Mouse (Mus musculus) intestine, embryonic 15.5 days (tissue): ENCODE results near the gene Selenoo. TPM values are rescaled to one million over a fixed set of nuclear protein-coding genes. Genes with fewer than 3 reads are reported as not detected.

Experiments
- ATAC-seq: fragments of 200-750 bp; cut with Nextera tagmentation; 2 replicates; pipeline ENCODE4 v1.8.0; 2017; ENCODE audit warnings: moderate TSS enrichment, moderate library complexity
- H3K27ac ChIP-seq: fragments of 300-500 bp; sonication (generic); 2 replicates; pipeline ENCODE4 v1.5.1; 2015; ENCODE audit warnings: mild to moderate bottlenecking, inconsistent platforms
- H3K27me3 ChIP-seq: fragments of 300-500 bp; sonication (generic); replicated peaks from 2 replicates; pipeline ENCODE4 v1.6.1; 2015; ENCODE audit warnings: inconsistent platforms
- H3K36me3 ChIP-seq: fragments of 300-500 bp; sonication (generic); 2 replicates; pipeline ENCODE4 v1.6.1; 2015; ENCODE audit warnings: inconsistent platforms
- H3K4me1 ChIP-seq: fragments of 300-500 bp; sonication (generic); replicated peaks from 2 replicates; pipeline ENCODE4 v1.6.1; 2015; ENCODE audit warnings: inconsistent platforms
- H3K4me2 ChIP-seq: fragments of 300-500 bp; sonication (generic); replicated peaks from 2 replicates; pipeline ENCODE4 v1.6.1; 2015; ENCODE audit warnings: mild to moderate bottlenecking, inconsistent platforms
- H3K4me3 ChIP-seq: fragments of 300-500 bp; sonication (generic); replicated peaks from 2 replicates; pipeline ENCODE4 v1.5.1; 2015; ENCODE audit warnings: inconsistent platforms
- H3K9ac ChIP-seq: fragments of 300-500 bp; sonication (generic); 2 replicates; pipeline ENCODE4 v1.6.1; 2015; ENCODE audit warnings: inconsistent platforms
- H3K9me3 ChIP-seq: fragments of 300-500 bp; sonication (generic); 2 replicates; pipeline ENCODE4 v1.6.1; 2016; ENCODE audit warnings: inconsistent platforms
- WGBS: fragments of 180-500 bp; shearing (Covaris S2); methylation state at CpG from one replicate; pipeline ENCODE4 v1.1.7; 2015; 5-methylcytosine and 5-hydroxymethylcytosine counted together
- polyA plus RNA-seq: library from polyadenylated mRNA; unstranded; fragments of >200 nt; fragmentation: Nextera tagmentation; extraction: Ambion mirVana; gene quantifications from 2 replicates; pipeline ENCODE4 v1.2.1, GENCODE M21; 2015

Selenoo gene
- 15.9 and 17.6 TPM in 2 replicates for polyA plus RNA-seq

DNA sequence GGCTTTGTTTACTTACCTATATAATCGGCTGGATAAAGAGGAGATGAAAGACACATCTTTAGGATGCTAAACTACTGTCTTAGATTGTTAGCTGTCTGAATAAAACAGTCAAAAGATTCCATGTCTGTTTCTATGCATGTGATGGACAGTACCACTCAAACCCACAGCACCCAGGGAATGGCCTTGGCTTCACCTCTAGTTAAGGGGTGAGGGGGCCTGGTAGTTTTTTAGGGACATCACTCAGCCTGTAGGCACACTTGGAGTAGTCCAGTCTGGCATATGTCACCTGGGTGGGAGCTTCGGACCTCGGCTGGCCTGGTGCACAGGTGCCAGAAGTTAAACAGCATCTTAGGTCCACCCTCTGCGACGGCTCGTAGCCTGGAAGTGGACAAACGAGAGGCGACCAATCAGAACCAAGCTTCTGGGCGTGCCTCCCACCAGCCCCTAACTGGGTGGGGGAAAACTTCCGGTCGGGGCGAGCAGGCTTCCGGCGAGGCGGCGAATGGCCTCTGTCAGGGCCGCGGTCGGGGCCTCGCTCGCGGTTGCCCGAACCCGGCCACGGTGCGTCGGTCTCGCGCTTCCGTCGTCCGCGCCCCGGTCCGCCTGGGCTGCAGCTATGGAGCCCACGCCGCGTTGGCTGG is at the start of gene Selenoo:
Selenoo (plus strand) TSS at position 478 of the 641 bp plus-strand sequence.
- peak within 1 kb of the TSS; percentile 99 for H3K4me3 ChIP-seq
- H3K9me3 ChIP-seq = no peaks in the 10 kb centered on the region
- peak within 1 kb of the TSS; percentile 86 for H3K27ac ChIP-seq
- H3K4me1 ChIP-seq = peaks cover 10% of the 10 kb centered on the region
- peak within 1 kb of the TSS; percentile 94 for H3K4me2 ChIP-seq
- peaks cover 17% of the 10 kb centered on the region for H3K36me3 ChIP-seq
- H3K9ac ChIP-seq = peak within 1 kb of the TSS; percentile 98
- peak; percentile 96 for ATAC-seq
- no peaks in the 10 kb centered on the region for H3K27me3 ChIP-seq
- 2% methylated on average over 38 of the region's 38 CpGs for WGBS

DNA sequence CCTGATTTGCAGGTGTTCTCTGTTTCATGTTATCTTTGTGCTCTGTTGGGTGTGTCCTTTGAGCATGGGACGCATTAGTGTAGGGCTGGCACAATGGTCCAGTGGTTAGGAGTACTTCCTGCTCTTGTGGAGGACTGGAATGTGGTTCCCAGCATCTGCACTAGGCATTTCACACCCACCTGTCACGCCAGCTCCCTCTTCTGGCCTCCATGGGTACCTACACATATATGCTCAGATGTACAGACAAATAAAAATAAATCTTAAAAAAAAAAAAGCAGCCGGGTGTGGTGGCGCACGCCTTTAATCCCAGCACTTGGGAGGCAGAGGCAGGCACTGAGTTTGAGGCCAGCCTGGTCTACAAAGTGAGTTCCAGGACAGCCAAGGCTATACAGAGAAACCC is 44.5 kb upstream of the Selenoo start:
- Histone ChIP-seq H3K9ac (no peak overlapping the region), H3K4me2 (no peak overlapping the region), H3K27me3 (no peaks in the 10 kb centered on the region), H3K36me3 (no peaks in the 10 kb centered on the region), H3K9me3 (no peaks in the 10 kb centered on the region), H3K27ac (no peak overlapping the region), H3K4me1 (no peaks in the 10 kb centered on the region), H3K4me3 (no peak overlapping the region)
- 76% methylated on average over 5 of the region's 5 CpGs for WGBS
- ATAC-seq = no peak

DNA sequence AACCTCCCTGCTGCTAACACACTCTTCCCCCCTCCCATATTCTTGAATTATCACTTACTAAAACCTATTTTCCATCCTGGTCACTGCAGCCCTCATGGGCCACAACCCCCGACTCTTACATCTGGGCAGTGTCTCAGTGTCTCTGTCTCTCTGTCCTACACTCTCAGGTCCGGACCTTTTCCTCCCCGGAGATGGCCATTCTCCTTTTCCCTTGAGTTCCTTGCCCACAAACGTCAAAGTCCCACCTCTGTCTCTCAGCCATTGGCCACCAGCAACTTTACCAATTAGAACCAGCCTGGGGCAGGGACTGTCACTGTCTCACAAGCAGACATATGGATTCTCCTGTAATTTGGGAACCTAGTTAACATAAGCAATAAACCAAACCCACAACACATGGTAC is 42.5 kb upstream of the Selenoo start:
- H3K9ac ChIP-seq = no peak overlapping the region
- H3K4me3 ChIP-seq = no peak overlapping the region
- no peaks in the 10 kb centered on the region for H3K36me3 ChIP-seq
- H3K27ac ChIP-seq = no peak overlapping the region
- no peak for ATAC-seq
- no peaks in the 10 kb centered on the region for H3K4me1 ChIP-seq
- no peak overlapping the region for H3K4me2 ChIP-seq
- H3K27me3 ChIP-seq = no peaks in the 10 kb centered on the region
- H3K9me3 ChIP-seq = no peaks in the 10 kb centered on the region
- WGBS = 75% methylated on average over 4 of the region's 4 CpGs

DNA sequence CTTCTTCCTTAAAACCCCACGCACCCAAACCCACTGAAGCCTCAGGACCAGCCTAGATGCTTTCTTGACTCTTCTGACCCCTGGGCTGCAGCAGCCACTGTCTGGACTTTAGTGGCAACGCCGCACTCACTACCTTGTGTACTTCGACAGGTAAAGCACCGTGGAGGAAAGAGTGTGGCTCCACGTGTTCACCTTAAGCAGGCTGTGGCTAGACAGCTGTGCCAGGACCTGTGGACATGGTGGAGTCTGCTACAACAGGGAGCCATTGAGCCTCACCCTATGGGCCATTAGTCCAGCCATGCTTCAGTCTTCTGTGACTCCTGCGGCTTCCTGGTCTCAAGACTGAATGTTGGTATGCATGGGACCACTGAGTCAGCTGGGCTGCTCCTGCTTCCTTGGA is 34.2 kb upstream of the Selenoo start:
- no peak overlapping the region for H3K4me2 ChIP-seq
- no peak overlapping the region for H3K27ac ChIP-seq
- H3K9me3 ChIP-seq = no peaks in the 10 kb centered on the region
- no peaks in the 10 kb centered on the region for H3K4me1 ChIP-seq
- H3K27me3 ChIP-seq = peaks cover 11% of the 10 kb centered on the region
- H3K9ac ChIP-seq = no peak overlapping the region
- WGBS = 87% methylated on average over 7 of the region's 7 CpGs
- no peak overlapping the region for H3K4me3 ChIP-seq
- ATAC-seq = no peak
- no peaks in the 10 kb centered on the region for H3K36me3 ChIP-seq

DNA sequence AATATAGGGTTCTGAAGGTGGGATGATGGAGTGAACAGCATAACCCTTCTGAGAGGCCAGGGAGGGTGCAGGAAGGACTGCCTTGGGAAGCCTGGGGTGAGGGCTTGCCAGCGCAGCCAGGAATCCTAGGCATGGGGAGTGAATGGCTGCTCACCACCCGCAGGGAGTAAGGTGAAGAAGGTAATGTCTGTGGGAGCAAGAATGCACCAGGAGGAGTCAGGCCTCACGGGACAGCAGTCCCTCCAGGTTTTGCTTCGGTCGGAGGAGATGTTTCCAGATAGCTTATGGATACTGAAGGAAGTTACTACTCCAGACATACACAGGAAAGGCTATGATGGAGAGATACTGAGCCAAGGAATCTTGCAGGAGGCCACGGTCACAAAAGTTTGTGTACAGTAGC is 30.1 kb upstream of the Selenoo start:
- Histone ChIP-seq H3K4me1 (no peaks in the 10 kb centered on the region; the same call in 1 of the 2 replicates), H3K9ac (no peak overlapping the region), H3K27me3 (peaks cover 27% of the 10 kb centered on the region), H3K4me2 (0 out of 2 replicates have a peak overlapping the region, but pooled peaks have one; percentile 97), H3K4me3 (no peak overlapping the region), H3K27ac (no peak overlapping the region), H3K9me3 (no peaks in the 10 kb centered on the region), H3K36me3 (no peaks in the 10 kb centered on the region)
- WGBS = 20% methylated on average over 6 of the region's 6 CpGs
- no peak for ATAC-seq

DNA sequence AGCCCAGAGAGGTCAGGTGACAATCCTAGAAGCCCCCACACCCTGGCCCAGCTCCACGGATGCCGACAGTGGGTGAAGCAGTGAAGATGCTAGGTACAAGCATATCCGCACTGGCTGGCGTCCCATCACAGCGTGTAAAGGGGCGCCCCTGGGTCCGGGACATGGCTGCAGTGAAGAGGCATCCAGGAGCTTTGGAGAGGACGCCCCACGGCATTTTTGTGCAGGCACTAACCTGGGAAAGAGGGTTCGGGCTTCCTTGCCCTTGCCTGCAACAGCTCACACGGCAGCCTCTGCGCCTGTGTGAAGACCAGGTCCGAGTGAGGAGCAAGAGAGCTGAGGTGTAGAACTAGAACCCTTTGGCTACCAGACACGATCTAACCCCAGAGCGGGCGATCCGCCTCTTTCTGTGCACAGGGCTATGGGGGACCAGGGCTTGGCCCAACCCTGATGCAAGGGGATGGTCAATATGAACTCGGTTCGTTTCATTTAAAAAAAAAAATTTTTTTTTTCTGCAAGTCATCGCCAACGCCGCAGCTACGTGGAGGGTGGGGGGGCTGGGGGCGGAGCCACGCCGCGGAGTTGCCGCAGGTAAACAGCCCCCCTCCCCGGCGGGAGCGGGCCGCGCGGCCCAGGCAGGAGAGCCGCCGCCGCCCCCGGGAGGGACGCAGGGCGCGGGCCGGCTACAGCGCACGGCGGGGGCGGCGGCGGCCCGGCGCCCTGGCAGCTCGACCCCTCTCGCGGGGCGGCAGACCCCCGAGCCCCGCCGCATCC is 29.5 kb upstream of the Selenoo start, which contains the start of gene Panx2:
Panx2 (plus strand) TSS at position 574 of the 771 bp plus-strand sequence.
- no peaks in the 10 kb centered on the region; the same call in 1 of the 2 replicates for H3K4me1 ChIP-seq
- H3K4me2 ChIP-seq = peak within 1 kb of the TSS; percentile 97
- H3K4me3 ChIP-seq = peak within 1 kb of the TSS; percentile 57
- no peaks in the 10 kb centered on the region for H3K9me3 ChIP-seq
- no peak within 1 kb of the TSS for H3K27ac ChIP-seq
- WGBS = 1% methylated on average over 49 of the region's 57 CpGs
- H3K27me3 ChIP-seq = peaks cover 27% of the 10 kb centered on the region
- H3K36me3 ChIP-seq = no peaks in the 10 kb centered on the region
- H3K9ac ChIP-seq = peak within 1 kb of the TSS; percentile 54
- ATAC-seq = peak; percentile 35; the same call in 1 of the 2 replicates

DNA sequence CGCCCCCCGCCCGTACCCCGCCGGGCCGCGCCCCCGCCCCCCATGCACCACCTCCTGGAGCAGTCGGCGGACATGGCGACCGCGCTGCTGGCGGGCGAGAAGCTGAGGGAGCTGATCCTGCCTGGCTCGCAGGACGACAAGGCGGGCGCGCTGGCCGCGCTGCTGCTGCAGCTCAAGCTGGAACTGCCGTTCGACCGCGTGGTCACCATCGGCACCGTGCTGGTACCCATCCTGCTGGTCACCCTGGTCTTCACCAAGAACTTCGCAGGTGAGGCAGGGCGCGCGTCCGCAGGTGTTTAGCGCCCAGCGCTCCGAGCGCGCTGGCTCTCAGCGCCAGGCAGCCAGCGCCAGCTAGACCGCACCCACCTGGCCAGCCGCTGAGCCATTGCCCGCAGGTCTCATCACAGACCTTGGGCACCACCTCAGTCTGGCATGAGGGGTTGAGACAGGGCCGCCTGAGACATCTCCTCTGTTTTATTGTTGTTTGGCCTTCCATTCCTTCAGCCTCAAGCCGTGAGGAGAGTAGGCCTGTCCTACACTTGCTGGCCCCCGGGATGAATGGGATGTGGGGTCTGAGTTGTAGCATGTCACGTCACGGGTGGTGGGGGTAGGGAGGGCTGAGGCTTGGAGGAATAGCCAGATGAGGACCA is 28.7 kb upstream of the Selenoo start:
- Histone ChIP-seq H3K4me3 (peak overlapping the region; percentile 57), H3K4me1 (no peaks in the 10 kb centered on the region; the same call in 1 of the 2 replicates), H3K4me2 (peak overlapping the region; percentile 97), H3K36me3 (no peaks in the 10 kb centered on the region), H3K27ac (no peak overlapping the region), H3K9me3 (no peaks in the 10 kb centered on the region), H3K27me3 (peaks cover 27% of the 10 kb centered on the region), H3K9ac (peak overlapping the region; percentile 54)
- peak; percentile 48 for ATAC-seq
- 3% methylated on average over 42 of the region's 48 CpGs for WGBS

DNA sequence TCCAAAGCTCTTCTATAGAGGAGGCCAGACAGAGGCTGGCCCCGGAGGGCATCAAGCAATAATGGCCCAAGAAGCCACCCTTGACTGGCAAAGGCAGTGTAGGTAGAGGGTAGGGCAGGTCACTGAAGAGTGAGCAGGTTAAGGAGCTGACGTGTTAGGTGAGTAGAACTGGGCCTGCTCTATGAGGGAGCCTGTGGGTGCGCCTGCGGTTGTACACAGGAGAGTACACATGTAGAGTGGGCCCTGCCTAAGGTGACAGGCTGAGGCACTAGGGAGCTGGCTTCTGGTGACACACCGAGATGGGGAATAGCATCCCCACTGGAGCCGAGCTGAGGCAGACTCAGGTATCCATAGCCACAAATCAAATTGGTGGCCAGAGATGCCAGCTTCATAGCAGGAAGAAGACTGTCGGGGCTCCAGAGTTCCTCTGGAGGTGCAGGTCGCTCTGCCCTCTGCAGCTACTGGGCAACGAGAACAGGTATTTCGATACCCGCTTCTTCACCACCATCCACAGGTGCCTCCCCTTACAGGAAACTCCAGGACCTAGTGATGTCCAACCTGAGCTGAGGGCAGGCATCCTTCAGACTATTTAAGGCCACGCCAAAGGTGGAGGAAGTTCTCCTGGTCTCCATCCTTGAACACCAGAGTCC is 27.9 kb upstream of the Selenoo start:
- Histone ChIP-seq H3K27me3 (peaks cover 27% of the 10 kb centered on the region), H3K27ac (no peak overlapping the region), H3K9me3 (no peaks in the 10 kb centered on the region), H3K9ac (no peak overlapping the region), H3K4me2 (peak overlapping the region; percentile 97; the same call in 1 of the 2 replicates), H3K4me3 (0 out of 2 replicates have a peak overlapping the region, but pooled peaks have one; percentile 57), H3K36me3 (no peaks in the 10 kb centered on the region), H3K4me1 (no peaks in the 10 kb centered on the region; the same call in 1 of the 2 replicates)
- WGBS = 86% methylated on average over 12 of the region's 12 CpGs
- ATAC-seq = no peak

DNA sequence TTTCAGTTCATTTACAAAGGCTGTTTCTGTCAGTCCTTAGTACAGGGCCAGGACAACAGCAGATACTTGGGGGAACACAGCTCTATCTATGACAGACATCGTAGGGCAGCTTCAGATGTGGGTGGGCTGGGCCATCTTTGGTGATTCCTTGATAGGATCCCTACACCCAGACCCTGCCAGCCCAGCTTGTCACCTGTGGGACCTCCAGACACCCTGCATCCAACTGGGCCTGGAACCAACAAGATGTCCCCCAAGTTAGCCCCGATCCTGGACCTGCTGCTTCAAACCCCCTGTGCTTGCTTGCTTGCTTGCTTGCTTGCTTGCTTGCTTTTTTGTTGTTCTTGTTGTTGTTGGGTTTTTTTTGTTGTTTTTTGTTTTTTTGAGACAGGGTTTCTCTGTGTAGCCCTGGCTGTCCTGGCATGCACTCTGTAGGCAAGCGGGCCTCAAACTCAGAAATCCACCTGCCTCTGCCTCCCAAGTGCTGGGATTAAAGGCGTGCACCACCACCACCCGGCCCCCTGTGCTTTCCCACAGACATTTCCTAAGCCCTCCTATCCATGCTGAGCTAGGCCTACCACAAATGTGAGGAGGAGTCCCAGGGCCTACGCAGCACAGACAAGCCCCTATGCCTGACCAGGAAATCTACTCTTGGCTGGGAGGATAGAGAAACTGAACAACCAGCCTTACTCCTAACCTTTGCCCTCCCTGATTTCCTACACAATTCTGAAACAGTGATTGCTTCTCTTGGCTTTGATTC is 26.9 kb upstream of the Selenoo start:
- Histone ChIP-seq H3K27ac (no peak overlapping the region), H3K9ac (no peak overlapping the region), H3K27me3 (peaks cover 33% of the 10 kb centered on the region), H3K4me1 (no peaks in the 10 kb centered on the region; the same call in 1 of the 2 replicates), H3K36me3 (no peaks in the 10 kb centered on the region), H3K9me3 (no peaks in the 10 kb centered on the region), H3K4me2 (no peak overlapping the region), H3K4me3 (no peak overlapping the region)
- no peak for ATAC-seq
- 82% methylated on average over 6 of the region's 6 CpGs for WGBS

DNA sequence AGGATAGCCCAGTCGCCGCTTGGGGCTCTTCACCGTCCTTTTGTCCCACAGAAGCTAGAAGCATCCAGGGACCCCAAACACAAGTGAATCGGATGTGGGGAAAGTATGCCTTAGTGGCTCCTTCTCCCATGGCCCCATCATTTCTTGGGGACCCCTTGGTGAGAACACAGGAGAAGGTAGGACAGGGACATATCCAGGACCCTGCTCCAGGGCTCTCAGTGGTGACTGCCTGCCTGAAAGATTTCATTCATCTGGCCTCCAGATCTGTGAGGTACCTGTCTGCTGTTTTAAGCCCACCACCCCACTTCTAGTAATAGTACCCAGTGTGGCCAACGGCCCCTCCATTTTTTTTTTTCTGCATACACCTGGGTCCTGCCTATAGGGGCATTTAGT is 26.4 kb upstream of the Selenoo start:
- H3K9me3 ChIP-seq = no peaks in the 10 kb centered on the region
- peaks cover 39% of the 10 kb centered on the region for H3K27me3 ChIP-seq

DNA sequence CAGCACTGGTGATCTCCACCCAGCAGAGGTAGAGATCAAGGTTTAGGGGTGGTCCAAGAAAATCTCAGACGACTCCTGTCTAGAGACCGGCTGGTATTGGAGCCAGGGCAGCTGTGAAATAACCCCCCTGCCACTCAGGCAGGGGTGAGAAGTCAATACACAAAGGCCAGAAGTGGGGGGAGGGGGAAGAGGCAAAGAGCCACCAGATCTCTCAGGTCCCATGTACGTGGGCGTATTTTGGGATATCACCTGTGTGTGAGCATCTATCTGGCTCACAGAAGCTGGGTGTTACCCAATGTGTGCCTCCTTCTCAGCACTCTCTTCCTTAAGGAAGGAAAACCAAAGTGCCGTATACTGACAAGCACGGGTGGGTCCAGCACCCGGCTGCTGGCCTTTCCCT is 25.9 kb upstream of the Selenoo start:
- Histone ChIP-seq H3K27ac (no peak overlapping the region), H3K4me3 (no peak overlapping the region), H3K9me3 (no peaks in the 10 kb centered on the region), H3K4me1 (peaks cover 2% of the 10 kb centered on the region; the same call in 1 of the 2 replicates), H3K27me3 (peaks cover 42% of the 10 kb centered on the region), H3K9ac (no peak overlapping the region), H3K36me3 (no peaks in the 10 kb centered on the region), H3K4me2 (no peak overlapping the region)
- no peak for ATAC-seq
- 67% methylated on average over 7 of the region's 7 CpGs for WGBS

More for the DNA sequence above, 26.4 kb upstream of the Selenoo start:
- Histone ChIP-seq H3K4me2 (no peak overlapping the region), H3K4me3 (no peak overlapping the region), H3K36me3 (no peaks in the 10 kb centered on the region), H3K27ac (no peak overlapping the region), H3K9ac (no peak overlapping the region), H3K4me1 (peaks cover 1% of the 10 kb centered on the region; the same call in 1 of the 2 replicates)
- 86% methylated on average over 5 of the region's 5 CpGs for WGBS
- no peak for ATAC-seq
